Mouse (Mus musculus) ES-Bruce4 (cell line): ENCODE results near the gene Nrgn.

ENCODE experiments used
- CTCF ChIP-seq: IDR thresholded peaks from one replicate; pipeline ENCODE4 v1.8.1; 2011; ENCODE audit warnings: low read depth, low read length
- POLR2A ChIP-seq: IDR thresholded peaks from one replicate; pipeline ENCODE4 v1.8.1; 2011; ENCODE audit warnings: low read length; ENCODE audit not compliant: insufficient read depth

- no peak for TF ChIP-seq CTCF
- no peak for TF ChIP-seq POLR2A
Observed at GRCm38 (mm10) chr9:37518991-37519390, 33.7 kb downstream of the Nrgn start.
